ENCODE assay signal across 8 mouse cellular contexts in the genomic region with DNA sequence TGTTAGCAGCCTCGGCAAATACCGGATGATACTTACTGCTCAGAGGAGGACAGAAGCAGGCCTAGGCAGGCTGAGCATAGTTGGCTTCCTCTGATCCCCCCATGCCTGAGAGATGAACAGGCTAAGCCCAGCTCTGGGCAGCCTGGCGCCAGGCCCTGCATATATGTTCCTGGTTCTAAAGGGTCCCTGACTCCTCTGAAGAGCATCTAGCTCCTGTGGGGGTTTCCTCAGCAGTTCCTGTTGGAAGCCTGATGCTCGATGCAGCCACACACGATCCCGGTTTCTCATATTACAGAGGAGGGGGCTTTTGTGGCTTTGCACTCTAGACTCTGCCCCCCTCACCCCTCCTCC. TPM values are rescaled to one million over a fixed set of nuclear protein-coding genes. Genes with fewer than 3 reads are reported as not detected.
DNase-seq lines count a peak whose midpoint lies in the region; ATAC-seq and TF ChIP-seq lines count a peak whose summit lies in the region.

No protein-coding gene starts in this region.

- no peak for ATAC-seq in limb, embryonic 15.5 days (ENCODE audit: insufficient number of reproducible peaks, low FRiP score, low TSS enrichment, low read depth)

- TF ChIP-seq CTCF in gastrocnemius, adult 2 months (IDR thresholded peaks at IDR 0.05): no peak
- TF ChIP-seq CTCF in thymus, adult 2 months (IDR thresholded peaks at IDR 0.05; ENCODE audit: borderline replicate concordance, control insufficient read depth, extremely low read depth, insufficient read depth, low read length, poor library complexity): no peak

- peaks cover 32% of the 10 kb centered on the region for H3K4me1 ChIP-seq in thymus, adult 2 months (replicated peaks; ENCODE audit: control insufficient read depth, insufficient read depth, low read length)
- peaks cover 48% of the 10 kb centered on the region for H3K4me1 ChIP-seq in limb, embryonic 15.5 days

- DNase-seq in gastrocnemius, adult 2 months: no peak
- DNase-seq in gastrocnemius, postnatal 25 days: no peak
- DNase-seq in thymus, adult 2 months: no peak
- DNase-seq in thymus, postnatal 14 days: no peak
- DNase-seq in retina, postnatal 1 day: no peak
- no peak for DNase-seq in layer of hippocampus, adult 9-10 months (ENCODE audit: low spot score)
- DNase-seq in adrenal gland, postnatal 10 days: no peak

- WGBS in thymus, adult 2 months: 47% methylated on average over 6 of the region's 6 CpGs
- 9% methylated on average over 6 of the region's 6 CpGs for WGBS in limb, embryonic 15.5 days

- peaks cover 17% of the 10 kb centered on the region for H3K27me3 ChIP-seq in thymus, adult 2 months (ENCODE audit: control insufficient read depth, insufficient read depth, low read length)
- peaks cover 30% of the 10 kb centered on the region for H3K27me3 ChIP-seq in limb, embryonic 15.5 days

- no peaks in the 10 kb centered on the region for H3K9me3 ChIP-seq in limb, embryonic 15.5 days

- peak overlapping the region; percentile 99 for H3K4me2 ChIP-seq in limb, embryonic 15.5 days

- 0 out of 2 replicates have a peak, but pooled peaks have one; percentile 0 for TF ChIP-seq POLR2A in thymus, adult 2 months (IDR thresholded peaks at IDR 0.05; ENCODE audit: control insufficient read depth, extremely low read depth, insufficient read depth, low read length, poor library complexity)

- no peaks in the 10 kb centered on the region for H3K36me3 ChIP-seq in thymus, adult 2 months (ENCODE audit: control insufficient read depth, insufficient read depth, low read length)
- H3K36me3 ChIP-seq in limb, embryonic 15.5 days: no peaks in the 10 kb centered on the region

- intact Hi-C loops in gastrocnemius, adult 2 months (cut with DNase I): no loop called here

- H3K9ac ChIP-seq in limb, embryonic 15.5 days: peak overlapping the region; percentile 55; the same call in 1 of the 2 replicates

- peak overlapping the region; percentile 49; the same call in 1 of the 2 replicates for H3K27ac ChIP-seq in gastrocnemius, adult 2 months
- no peak overlapping the region for H3K27ac ChIP-seq in thymus, adult 2 months (ENCODE audit: control insufficient read depth, insufficient read depth, low read length)
- no peak overlapping the region for H3K27ac ChIP-seq in limb, embryonic 15.5 days

- peak overlapping the region; percentile 66 for H3K4me3 ChIP-seq in gastrocnemius, adult 2 months
- H3K4me3 ChIP-seq in thymus, adult 2 months (ENCODE audit: control insufficient read depth, insufficient read depth, low read length): no peak overlapping the region
- H3K4me3 ChIP-seq in limb, embryonic 15.5 days: peak overlapping the region; percentile 61

RNA-seq across cellular contexts. Expression of a gene that starts 0.4 kb away (rescaled TPM):
- total RNA-seq in gastrocnemius, adult 2 months (2021): under 1 TPM; 0.11 to 0.15 TPM
- under 1 TPM; 0.26 to 0.38 TPM for total RNA-seq in gastrocnemius, postnatal 25 days (2021)
- polyA plus RNA-seq in thymus, adult 2 months (2012; rRNA removed): 1.8 and 2.2 TPM in 2 replicates
- 3.5 TPM in 2 replicates for polyA plus RNA-seq in limb, embryonic 15.5 days (2015; fragmentation: Nextera tagmentation; extraction: Ambion mirVana)
- 1 to 10 TPM; 1.1 to 3.9 TPM for total RNA-seq in adrenal gland, postnatal 10 days (2021)

RNA-seq across cellular contexts. Expression of a gene that starts 0.9 kb away (rescaled TPM):
- total RNA-seq in gastrocnemius, adult 2 months (2021): not detected
- total RNA-seq in gastrocnemius, postnatal 25 days (2021): under 1 TPM in 1 of 2 experiments, not detected in 1; 0.64 TPM
- polyA plus RNA-seq in thymus, adult 2 months (2012; rRNA removed): 5.6 and 6.9 TPM in 2 replicates
- polyA plus RNA-seq in limb, embryonic 15.5 days (2015; fragmentation: Nextera tagmentation; extraction: Ambion mirVana): 0.67 and 0.93 TPM in 2 replicates
- under 1 TPM; 0.48 to 0.88 TPM for total RNA-seq in adrenal gland, postnatal 10 days (2021)

RNA-seq across cellular contexts. Expression of a gene that starts 28.6 kb away (rescaled TPM):
- 1 to 10 TPM; 2.9 to 4.6 TPM for total RNA-seq in gastrocnemius, adult 2 months (2021)
- 1 to 10 TPM; 4.9 to 5.3 TPM for total RNA-seq in gastrocnemius, postnatal 25 days (2021)
- 49.5 and 73.6 TPM in 2 replicates for polyA plus RNA-seq in thymus, adult 2 months (2012; rRNA removed)
- polyA plus RNA-seq in limb, embryonic 15.5 days (2015; fragmentation: Nextera tagmentation; extraction: Ambion mirVana): 1.6 and 2.9 TPM in 2 replicates
- 1 to 10 TPM; 7.3 to 8.3 TPM for total RNA-seq in adrenal gland, postnatal 10 days (2021)

RNA-seq across cellular contexts. Expression of a gene that starts 42.8 kb away (rescaled TPM):
- 10 to 100 TPM; 48.2 to 78.7 TPM for total RNA-seq in gastrocnemius, adult 2 months (2021)
- total RNA-seq in gastrocnemius, postnatal 25 days (2021): 10 to 100 TPM; 50.4 to 52.1 TPM
- polyA plus RNA-seq in thymus, adult 2 months (2012; rRNA removed): 77.0 and 80.5 TPM in 2 replicates
- polyA plus RNA-seq in limb, embryonic 15.5 days (2015; fragmentation: Nextera tagmentation; extraction: Ambion mirVana): 26.1 and 27.6 TPM in 2 replicates
- 10 to 100 TPM; 51.3 to 57.3 TPM for total RNA-seq in adrenal gland, postnatal 10 days (2021)

RNA-seq across cellular contexts. Expression of a gene that starts 43.2 kb away (rescaled TPM):
- 10 to 100 TPM; 65.9 to 91.4 TPM for total RNA-seq in gastrocnemius, adult 2 months (2021)
- total RNA-seq in gastrocnemius, postnatal 25 days (2021): 10 to 100 TPM; 67.4 to 70.3 TPM
- 25.1 and 28.3 TPM in 2 replicates for polyA plus RNA-seq in thymus, adult 2 months (2012; rRNA removed)
- 139 and 152 TPM in 2 replicates for polyA plus RNA-seq in limb, embryonic 15.5 days (2015; fragmentation: Nextera tagmentation; extraction: Ambion mirVana)
- 10 to 100 TPM; 96.8 to 100.0 TPM for total RNA-seq in adrenal gland, postnatal 10 days (2021)
